Mouse (Mus musculus) megakaryocyte, embryonic 14.5 days (primary cell): ENCODE measurements at regions not wholly inside any gene's neighbourhood (a gene's known extent, or its start where the extent isn't known, plus 50 kb on each side); places are given as distances from the start of the nearest gene placed in this dataset.

Experiments
- H3K27me3 ChIP-seq: replicated peaks from 2 replicates; pipeline ENCODE3; 2012; ENCODE audit warnings: inconsistent platforms
- H3K36me3 ChIP-seq: replicated peaks from 2 replicates; pipeline ENCODE3; 2012; ENCODE audit warnings: low read length, inconsistent platforms, mixed read lengths
- H3K4me1 ChIP-seq: 2 replicates; pipeline ENCODE4 v1.6.1; 2012; ENCODE audit warnings: inconsistent platforms
- H3K4me3 ChIP-seq: replicated peaks from 2 replicates; pipeline ENCODE3; 2012; ENCODE audit warnings: moderate library complexity, mild to moderate bottlenecking, inconsistent platforms
- H3K9me3 ChIP-seq: 2 replicates; pipeline ENCODE4 v1.6.1; 2012; ENCODE audit warnings: inconsistent platforms
- FLI1 ChIP-seq: IDR thresholded peaks from 2 replicates; pipeline ENCODE4 v1.6.1; 2012; ENCODE audit warnings: low read length, inconsistent platforms, mixed read lengths
- GATA1 ChIP-seq: IDR thresholded peaks from 3 replicates; pipeline ENCODE4 v1.6.1; 2012; ENCODE audit warnings: mixed read lengths, low read length, inconsistent platforms, borderline replicate concordance

DNA sequence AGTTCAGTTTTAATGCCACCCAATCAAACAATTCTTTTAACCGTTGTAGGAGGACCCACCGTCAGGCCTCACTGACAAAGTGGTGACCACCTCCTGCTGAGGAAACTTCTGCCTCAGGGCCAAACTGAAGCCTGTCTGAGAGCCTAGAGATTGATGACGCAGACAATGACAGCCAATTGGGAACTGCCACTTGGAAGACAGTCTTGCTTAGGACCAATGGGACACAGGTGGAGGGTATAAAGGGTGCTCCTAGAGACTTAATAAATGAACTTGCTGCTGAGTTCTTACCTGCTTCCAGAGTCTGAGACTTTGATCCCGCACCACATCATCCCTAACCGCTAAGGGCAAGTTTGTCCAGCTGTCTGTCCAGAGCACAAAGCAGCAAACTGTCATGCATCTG is 80.0 kb downstream of the Tbx4 start:
- Histone ChIP-seq H3K4me3 (no peak overlapping the region), H3K27me3 (peaks cover 33% of the 10 kb centered on the region), H3K36me3 (no peaks in the 10 kb centered on the region), H3K9me3 (no peaks in the 10 kb centered on the region), H3K4me1 (no peaks in the 10 kb centered on the region)
- TF ChIP-seq GATA1, result no peak
- TF ChIP-seq FLI1, result no peak

DNA sequence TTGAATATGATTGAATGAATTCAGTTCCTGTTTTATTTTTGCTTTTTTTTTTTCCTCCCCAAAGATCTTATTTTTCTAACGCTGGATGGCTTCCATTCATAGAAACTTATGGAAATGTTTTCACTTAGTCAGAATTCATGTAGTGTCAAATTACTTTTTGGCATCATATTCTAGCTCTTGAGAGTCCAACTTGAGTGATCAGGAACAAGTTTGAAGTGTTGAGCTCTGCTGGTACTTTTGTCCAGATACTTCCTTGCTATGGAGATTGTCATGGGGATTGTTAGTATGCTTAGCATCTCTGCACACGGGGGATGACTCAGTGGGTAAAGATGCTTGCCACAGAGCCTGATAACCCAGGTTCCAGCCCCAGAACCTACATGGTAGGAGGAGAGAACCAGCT is 84.1 kb downstream of the Tbx4 start:
- no peaks in the 10 kb centered on the region for H3K9me3 ChIP-seq
- H3K4me1 ChIP-seq, result peaks cover 6% of the 10 kb centered on the region; the same call in 1 of the 2 replicates
- peaks cover 43% of the 10 kb centered on the region for H3K27me3 ChIP-seq
- no peaks in the 10 kb centered on the region for H3K36me3 ChIP-seq
- TF ChIP-seq FLI1 (no peak), GATA1 (no peak)
- H3K4me3 ChIP-seq, result no peak overlapping the region

DNA sequence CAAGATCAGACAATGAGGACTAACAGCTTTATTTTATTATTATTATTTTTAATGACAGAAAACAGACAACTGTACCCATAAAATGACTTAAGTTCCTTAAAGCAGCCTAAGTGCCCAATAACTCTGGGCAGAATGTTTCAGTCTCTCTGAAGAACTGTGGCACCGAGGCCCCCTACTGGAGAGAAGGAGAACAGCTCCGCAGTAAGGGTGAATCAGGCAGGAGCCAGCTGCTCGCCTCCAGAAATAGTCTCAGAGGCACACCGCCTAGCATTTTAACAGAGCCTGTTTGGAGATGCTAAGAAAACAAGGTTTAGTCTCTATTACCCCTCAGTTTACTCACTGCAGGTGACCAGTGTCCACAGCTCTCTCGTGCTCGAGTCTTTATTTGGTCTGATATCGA is 86.2 kb downstream of the Tbx4 start:
- no peaks in the 10 kb centered on the region for H3K36me3 ChIP-seq
- peaks cover 36% of the 10 kb centered on the region for H3K27me3 ChIP-seq
- no peak for TF ChIP-seq FLI1
- no peak for TF ChIP-seq GATA1
- peaks cover 6% of the 10 kb centered on the region; the same call in 1 of the 2 replicates for H3K4me1 ChIP-seq
- no peaks in the 10 kb centered on the region for H3K9me3 ChIP-seq
- peak overlapping the region; percentile 8 for H3K4me3 ChIP-seq

DNA sequence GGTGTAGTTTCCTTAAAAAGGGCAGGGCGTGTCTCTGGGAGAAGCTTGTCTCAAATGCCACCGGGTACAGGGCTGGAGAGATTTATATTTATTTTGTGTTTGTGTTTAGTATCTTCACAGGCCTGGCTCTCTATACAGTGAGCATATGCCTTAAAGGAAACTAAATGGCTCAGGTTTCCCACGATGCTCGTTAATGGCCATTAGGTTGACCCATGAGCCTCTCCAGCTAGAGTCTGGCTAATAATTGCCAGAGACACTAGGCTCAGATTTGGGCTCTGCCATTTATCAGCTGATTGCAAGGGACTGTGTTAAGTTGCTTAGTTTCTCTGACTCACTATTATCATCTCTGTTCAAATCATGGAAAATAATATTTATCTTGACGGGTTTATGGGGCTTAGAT is 87.5 kb downstream of the Tbx4 start:
- H3K9me3 ChIP-seq, result no peaks in the 10 kb centered on the region
- peaks cover 36% of the 10 kb centered on the region for H3K27me3 ChIP-seq
- TF ChIP-seq GATA1 (no peak), FLI1 (no peak)
- no peaks in the 10 kb centered on the region for H3K36me3 ChIP-seq
- H3K4me3 ChIP-seq, result no peak overlapping the region
- H3K4me1 ChIP-seq, result peaks cover 6% of the 10 kb centered on the region; the same call in 1 of the 2 replicates

DNA sequence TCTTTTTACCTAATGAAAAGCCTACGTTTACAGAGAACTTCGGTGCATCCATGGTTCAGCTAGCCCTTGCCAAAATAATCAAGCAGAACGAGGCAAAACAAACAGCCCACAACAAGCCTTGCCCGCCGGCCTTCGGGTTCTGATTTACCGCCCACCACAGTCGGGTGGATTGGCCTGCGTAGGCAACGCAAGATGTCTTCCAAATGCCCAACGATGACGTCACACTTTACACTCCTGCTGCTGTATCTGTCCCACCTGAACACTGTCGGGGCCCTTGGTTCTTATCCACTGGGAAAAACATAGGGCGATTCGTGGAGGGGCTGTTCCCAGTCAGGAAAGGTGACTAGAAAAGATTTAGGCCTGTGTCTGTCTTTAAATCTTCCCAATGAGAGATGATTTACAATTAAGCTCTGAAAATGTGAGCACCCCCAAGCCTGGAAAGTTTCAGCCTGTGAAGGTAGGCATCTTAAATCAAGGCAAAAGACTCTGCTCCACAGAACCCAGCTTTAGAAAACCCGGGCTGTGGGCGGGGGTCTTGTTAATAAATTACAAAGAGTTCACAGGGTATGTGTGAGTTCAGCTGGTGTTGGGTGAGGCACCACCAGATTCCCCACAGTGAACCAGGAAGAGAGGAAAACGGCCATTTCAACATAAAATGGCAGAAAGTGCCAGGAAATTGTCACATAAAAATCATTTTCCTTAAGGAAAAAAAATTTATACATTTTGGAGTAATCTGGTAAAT is 90.6 kb downstream of the Tbx4 start:
- no peak for TF ChIP-seq FLI1
- H3K9me3 ChIP-seq, result no peaks in the 10 kb centered on the region
- peaks cover 6% of the 10 kb centered on the region; the same call in 1 of the 2 replicates for H3K4me1 ChIP-seq
- no peak overlapping the region for H3K4me3 ChIP-seq
- H3K27me3 ChIP-seq, result peaks cover 42% of the 10 kb centered on the region
- H3K36me3 ChIP-seq, result no peaks in the 10 kb centered on the region

DNA sequence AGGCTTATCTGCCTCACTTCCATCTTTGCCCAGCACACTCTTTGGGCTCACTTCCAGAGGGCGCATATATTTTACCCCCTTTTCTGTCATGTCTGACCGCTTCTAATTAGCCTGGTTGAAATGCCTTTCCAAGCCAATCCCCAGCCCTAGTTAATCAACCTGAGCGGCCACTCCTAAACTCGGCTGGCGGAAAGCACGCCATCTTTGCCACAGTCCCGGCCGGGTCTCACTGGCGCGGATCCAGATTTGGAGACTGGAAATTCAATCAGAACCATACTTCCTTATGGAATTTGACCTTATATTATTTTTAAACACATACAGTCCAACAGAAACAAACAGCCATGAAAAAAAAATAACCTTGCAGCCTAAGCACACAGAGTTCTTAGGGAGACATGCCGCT is 94.2 kb downstream of the Tbx4 start:
- Histone ChIP-seq H3K9me3 (no peaks in the 10 kb centered on the region), H3K4me1 (no peaks in the 10 kb centered on the region), H3K4me3 (no peak overlapping the region), H3K27me3 (peaks cover 30% of the 10 kb centered on the region), H3K36me3 (no peaks in the 10 kb centered on the region)
- TF ChIP-seq FLI1 (no peak), GATA1 (no peak)

DNA sequence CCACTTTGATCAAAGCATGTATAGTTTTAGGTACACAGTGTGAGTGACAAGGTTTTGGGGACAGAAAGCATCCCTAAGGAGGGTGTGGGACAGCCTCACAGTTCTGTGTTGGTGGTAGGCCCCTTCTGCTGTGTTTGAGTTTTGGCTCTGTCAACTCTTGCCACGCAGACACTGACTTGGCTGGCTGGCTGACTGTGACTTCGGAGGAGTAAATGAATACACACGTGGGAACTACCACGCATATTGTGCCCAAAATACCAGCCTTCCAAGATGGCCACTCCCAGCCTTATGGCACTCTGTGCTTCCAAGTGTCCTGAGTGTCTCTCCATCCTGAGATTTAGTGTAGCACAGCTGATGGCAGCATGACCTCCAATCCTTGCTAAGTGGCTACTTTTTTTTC is 95.3 kb downstream of the Tbx4 start:
- Histone ChIP-seq H3K27me3 (peaks cover 37% of the 10 kb centered on the region), H3K9me3 (no peaks in the 10 kb centered on the region), H3K4me1 (no peaks in the 10 kb centered on the region), H3K4me3 (no peak overlapping the region), H3K36me3 (no peaks in the 10 kb centered on the region)
- TF ChIP-seq FLI1 (no peak), GATA1 (no peak)

DNA sequence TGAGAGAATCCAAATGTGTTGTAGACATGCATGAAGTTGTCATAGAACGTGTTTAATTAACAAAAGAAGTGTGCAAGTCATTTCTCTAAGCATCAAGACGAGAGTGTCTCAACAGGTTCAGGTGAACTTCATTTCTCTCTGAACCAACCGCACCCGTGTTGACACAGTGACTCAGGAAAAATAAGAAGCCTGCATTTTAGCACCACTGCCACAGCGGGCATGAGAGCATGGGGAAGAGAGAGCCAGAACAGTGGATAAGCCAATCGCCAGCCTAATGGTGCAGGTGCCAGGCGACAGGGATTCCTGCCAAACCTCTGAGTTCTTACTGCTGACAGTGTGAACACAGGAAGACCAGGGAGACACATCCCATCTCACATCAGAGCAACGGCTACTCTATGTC is 100.1 kb downstream of the Tbx4 start:
- Histone ChIP-seq H3K27me3 (peaks cover 52% of the 10 kb centered on the region), H3K9me3 (no peaks in the 10 kb centered on the region), H3K4me3 (no peak overlapping the region), H3K4me1 (peaks cover 9% of the 10 kb centered on the region), H3K36me3 (no peaks in the 10 kb centered on the region)
- TF ChIP-seq GATA1 (no peak), FLI1 (no peak)

DNA sequence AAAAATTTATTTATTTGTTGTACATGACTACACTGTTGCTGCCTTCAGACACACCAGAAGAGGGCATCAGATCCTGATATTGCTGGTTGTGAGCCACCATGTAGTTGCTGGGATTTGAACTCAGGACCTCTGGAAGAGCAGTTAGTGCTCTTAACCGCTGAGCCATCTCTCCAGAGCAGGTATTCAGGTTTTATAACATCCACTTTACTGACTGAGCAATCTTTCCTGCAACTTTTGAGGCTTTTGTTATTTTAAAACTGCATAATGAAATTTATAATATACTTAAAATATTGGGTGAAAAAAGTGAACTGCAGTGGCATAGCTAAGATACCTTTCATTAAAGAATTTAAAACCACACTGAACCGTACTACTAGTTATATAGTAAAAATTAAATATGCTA is 101.0 kb downstream of the Tbx4 start:
- Histone ChIP-seq H3K27me3 (peaks cover 51% of the 10 kb centered on the region), H3K36me3 (no peaks in the 10 kb centered on the region), H3K4me3 (no peak overlapping the region), H3K4me1 (peaks cover 9% of the 10 kb centered on the region), H3K9me3 (no peaks in the 10 kb centered on the region)
- TF ChIP-seq FLI1 (no peak), GATA1 (no peak)

DNA sequence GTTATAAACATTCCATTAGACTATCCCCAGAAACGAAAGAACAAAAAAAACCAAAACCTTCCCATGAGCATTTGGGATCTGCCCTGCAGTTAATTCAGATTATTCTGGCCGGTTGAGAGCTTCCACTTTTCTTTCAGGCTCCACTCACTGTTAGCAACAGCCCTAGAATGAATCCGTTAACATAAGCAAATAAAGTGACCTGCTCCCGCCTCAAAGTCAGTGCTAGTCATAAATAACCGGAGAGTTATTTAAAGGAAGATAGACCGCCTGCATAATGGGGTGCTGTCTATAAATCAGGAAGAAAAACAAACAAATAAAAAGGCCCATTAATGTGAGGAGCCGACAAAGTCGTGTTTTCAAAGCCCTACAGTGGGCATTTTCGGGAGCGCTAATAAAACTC is 103.3 kb downstream of the Tbx4 start:
- Histone ChIP-seq H3K9me3 (no peaks in the 10 kb centered on the region), H3K4me1 (peaks cover 9% of the 10 kb centered on the region), H3K27me3 (peaks cover 52% of the 10 kb centered on the region), H3K36me3 (no peaks in the 10 kb centered on the region), H3K4me3 (peak overlapping the region; percentile 83)
- TF ChIP-seq GATA1 (no peak), FLI1 (no peak)
